Mouse (Mus musculus) forebrain, embryonic 16.5 days (tissue): ENCODE data around the gene Rnaset2b. TPM values are rescaled to one million over a fixed set of nuclear protein-coding genes. Genes with fewer than 3 reads are reported as not detected.
A peak's percentile ranks its signal among the peaks of the same experiment; 100 is the strongest.
"Not testable (repeated sequence)": the region's sequence is repeated elsewhere in the genome, so short reads cannot be mapped to it uniquely, and the experiment has no call there.

Source experiments
- ATAC-seq: fragments of 200-750 bp; cut with Nextera tagmentation; 2 replicates; pipeline ENCODE4 v1.8.0; 2017; ENCODE audit warnings: mild to moderate bottlenecking, moderate library complexity
- H3K27ac ChIP-seq: fragments of 300-500 bp; sonication (generic); 2 replicates; pipeline ENCODE4 v1.5.1; 2014; ENCODE audit warnings: low read length, control low read depth
- H3K27me3 ChIP-seq: fragments of 300-500 bp; sonication (generic); replicated peaks from 2 replicates; pipeline ENCODE4 v1.6.1; 2014; ENCODE audit warnings: low read length; ENCODE audit not compliant: control insufficient read depth, insufficient read depth
- H3K36me3 ChIP-seq: fragments of 300-500 bp; sonication (generic); 2 replicates; pipeline ENCODE4 v1.6.1; 2014; ENCODE audit not compliant: control insufficient read depth, insufficient read depth
- H3K4me1 ChIP-seq: fragments of 300-500 bp; sonication (generic); replicated peaks from 2 replicates; pipeline ENCODE4 v1.6.1; 2014; ENCODE audit warnings: low read length; ENCODE audit not compliant: control insufficient read depth, insufficient read depth
- H3K4me2 ChIP-seq: fragments of 300-500 bp; sonication (generic); 2 replicates; pipeline ENCODE4 v1.6.1; 2014; ENCODE audit warnings: mild to moderate bottlenecking, low read length, control low read depth
- H3K4me3 ChIP-seq: fragments of 300-500 bp; sonication (generic); replicated peaks from 2 replicates; pipeline ENCODE4 v1.5.1; 2014; ENCODE audit warnings: mild to moderate bottlenecking, low read length, control low read depth
- H3K9ac ChIP-seq: fragments of 300-500 bp; sonication (generic); replicated peaks from 2 replicates; pipeline ENCODE4 v1.6.1; 2014; ENCODE audit warnings: low read depth, low read length, control low read depth
- H3K9me3 ChIP-seq: fragments of 300-500 bp; sonication (generic); 2 replicates; pipeline ENCODE4 v1.6.1; 2016; ENCODE audit warnings: low read length; ENCODE audit not compliant: control insufficient read depth
- WGBS: fragments of 180-500 bp; shearing (Covaris S2); extraction: QIAGEN DNeasy Blood & Tissue Kit; methylation state at CpG from one replicate; pipeline ENCODE4 v1.1.7; 2014; 5-methylcytosine and 5-hydroxymethylcytosine counted together
- polyA plus RNA-seq: library from polyadenylated mRNA; unstranded; fragments of >200 nt; fragmentation: Nextera tagmentation; extraction: Ambion mirVana; gene quantifications from 2 replicates; pipeline ENCODE4 v1.2.1, GENCODE M21; 2015

The Rnaset2b gene
- polyA plus RNA-seq, 1 experiment from 2014 or later, result 87.9 TPM

- not testable (repeated sequence) for H3K4me1 ChIP-seq, H3K4me2 ChIP-seq, H3K4me3 ChIP-seq, H3K9me3 ChIP-seq, H3K36me3 ChIP-seq, H3K9ac ChIP-seq, H3K27ac ChIP-seq, H3K27me3 ChIP-seq, ATAC-seq
- 16% methylated on average over 3 of the region's 4 CpGs for WGBS
Measured at GRCm38 (mm10) chr17:7005646-7006045, 35.2 kb downstream of the Rnaset2b start.

DNA sequence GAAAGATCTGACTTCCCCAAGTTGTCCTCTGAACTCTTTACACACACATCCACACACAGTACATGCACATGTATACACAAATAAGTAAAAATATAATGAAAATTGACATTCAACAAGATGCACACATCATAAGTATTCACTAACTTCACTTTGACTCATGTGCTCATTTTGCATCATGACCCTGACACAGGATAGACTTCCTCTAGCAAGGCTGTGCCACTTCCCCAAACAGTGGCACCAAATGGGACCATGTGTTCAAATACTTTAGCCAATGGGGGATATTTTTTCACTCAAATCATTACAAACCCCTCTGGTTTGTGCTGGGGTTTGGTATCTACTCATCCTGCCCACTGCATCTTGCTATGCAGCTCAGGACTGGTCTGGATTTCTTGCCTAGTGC lies 38.5 kb downstream of the Rnaset2b start:
- H3K27ac ChIP-seq, H3K4me1 ChIP-seq, H3K9me3 ChIP-seq, H3K4me2 ChIP-seq, ATAC-seq, H3K36me3 ChIP-seq, H3K4me3 ChIP-seq, H3K9ac ChIP-seq, H3K27me3 ChIP-seq: not testable (repeated sequence)

DNA sequence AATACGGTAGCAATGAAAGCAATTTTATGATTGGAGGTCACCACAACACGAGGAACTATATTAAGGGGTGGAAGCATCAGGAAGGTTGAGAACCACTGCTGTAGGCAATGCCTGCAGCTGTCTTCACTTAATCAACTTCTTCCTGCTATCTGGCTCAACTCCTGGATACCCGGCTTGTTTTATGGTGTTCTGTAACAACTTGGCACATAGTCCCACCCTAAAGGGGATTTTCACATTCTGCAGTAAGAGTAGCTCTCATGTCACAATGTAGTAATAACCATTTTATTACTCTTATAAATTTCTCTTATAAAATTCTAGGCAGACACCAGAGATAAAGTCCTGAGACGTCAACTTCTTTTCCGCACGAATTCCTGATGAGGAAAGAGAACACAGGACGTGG lies 39.0 kb downstream of the Rnaset2b start:
- not testable (repeated sequence) for H3K27me3 ChIP-seq, H3K9me3 ChIP-seq, H3K4me3 ChIP-seq, H3K9ac ChIP-seq, ATAC-seq, H3K36me3 ChIP-seq, H3K27ac ChIP-seq, H3K4me1 ChIP-seq, H3K4me2 ChIP-seq
- WGBS, result no CpG with 5 or more reads among the region's 7 CpGs

DNA sequence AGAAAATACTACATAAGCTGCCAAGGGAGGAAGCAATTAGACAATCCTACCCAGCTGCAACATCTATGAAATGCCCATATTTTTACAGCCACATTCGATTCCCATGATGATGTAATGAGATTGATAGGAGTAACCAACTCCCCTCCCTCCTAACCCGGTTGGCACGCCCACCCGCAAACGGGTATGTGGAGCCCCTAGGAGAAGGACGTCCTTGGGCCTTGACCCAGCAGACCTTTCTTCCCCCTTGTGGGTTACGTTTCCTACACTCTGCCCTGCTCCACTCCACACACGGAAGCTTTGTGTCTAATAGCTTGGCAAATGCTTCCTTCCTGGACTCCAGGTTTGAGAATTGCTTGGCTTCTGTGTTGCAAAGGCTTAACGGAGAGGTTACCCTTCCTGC lies 39.5 kb downstream of the Rnaset2b start:
- H3K36me3 ChIP-seq, H3K4me1 ChIP-seq, H3K27me3 ChIP-seq, ATAC-seq, H3K9me3 ChIP-seq, H3K9ac ChIP-seq, H3K27ac ChIP-seq, H3K4me3 ChIP-seq, H3K4me2 ChIP-seq: not testable (repeated sequence)
- WGBS, result 74% methylated on average over 4 of the region's 9 CpGs

DNA sequence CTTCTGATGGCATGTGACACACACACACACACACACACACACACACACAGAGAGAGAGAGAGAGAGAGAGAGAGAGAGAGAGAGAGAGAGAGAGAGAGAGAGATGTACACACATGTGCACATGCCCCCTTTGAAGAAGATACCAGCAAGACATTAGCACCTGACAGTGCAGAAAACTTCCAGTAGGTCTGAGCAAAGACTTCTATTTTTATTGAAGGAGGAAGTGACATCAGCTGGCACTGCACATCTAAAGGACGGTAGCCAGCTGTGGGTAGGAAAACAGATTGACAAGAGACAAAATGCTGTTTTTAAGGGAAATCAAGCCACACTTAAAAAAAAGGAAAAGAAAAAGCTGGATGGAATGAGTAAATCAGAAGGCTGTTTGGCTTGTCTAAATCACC lies 43.8 kb downstream of the Rnaset2b start:
- no CpG with 5 or more reads among the region's 1 CpGs for WGBS
- H3K9ac ChIP-seq, H3K9me3 ChIP-seq, H3K4me2 ChIP-seq, H3K36me3 ChIP-seq, H3K4me3 ChIP-seq, ATAC-seq, H3K27me3 ChIP-seq, H3K27ac ChIP-seq, H3K4me1 ChIP-seq: not testable (repeated sequence)

DNA sequence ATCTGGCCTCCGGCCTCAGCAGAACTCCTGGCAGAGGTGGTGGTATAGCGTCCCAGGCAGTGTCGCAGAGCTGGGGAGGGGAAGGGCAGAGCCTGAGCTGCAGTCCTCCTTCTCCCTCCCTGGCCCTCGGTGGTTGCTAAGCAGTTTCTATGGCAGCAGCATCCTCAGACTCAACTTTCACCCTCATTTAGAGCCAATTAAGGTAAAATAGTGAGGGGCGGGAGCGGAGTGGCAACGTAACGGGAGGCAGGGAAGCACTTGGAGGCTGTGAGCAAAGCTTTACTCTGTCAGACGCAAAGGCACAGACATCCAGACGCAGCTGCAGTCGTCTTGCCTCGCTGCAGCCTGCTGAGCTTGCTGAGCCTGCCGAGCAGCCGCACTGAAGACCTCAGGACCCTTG lies 54.8 kb downstream of the Rnaset2b start, which contains the start of gene Gm1604a:
TSS of gene Gm1604a (plus strand) at position 312 of the 400 bp plus-strand sequence.
- H3K36me3 ChIP-seq, H3K4me2 ChIP-seq, H3K4me3 ChIP-seq, H3K27ac ChIP-seq, H3K9ac ChIP-seq, H3K27me3 ChIP-seq, H3K4me1 ChIP-seq, H3K9me3 ChIP-seq: not testable (repeated sequence)
- 5% methylated on average over 5 of the region's 14 CpGs for WGBS
- peak; percentile 89 for ATAC-seq

DNA sequence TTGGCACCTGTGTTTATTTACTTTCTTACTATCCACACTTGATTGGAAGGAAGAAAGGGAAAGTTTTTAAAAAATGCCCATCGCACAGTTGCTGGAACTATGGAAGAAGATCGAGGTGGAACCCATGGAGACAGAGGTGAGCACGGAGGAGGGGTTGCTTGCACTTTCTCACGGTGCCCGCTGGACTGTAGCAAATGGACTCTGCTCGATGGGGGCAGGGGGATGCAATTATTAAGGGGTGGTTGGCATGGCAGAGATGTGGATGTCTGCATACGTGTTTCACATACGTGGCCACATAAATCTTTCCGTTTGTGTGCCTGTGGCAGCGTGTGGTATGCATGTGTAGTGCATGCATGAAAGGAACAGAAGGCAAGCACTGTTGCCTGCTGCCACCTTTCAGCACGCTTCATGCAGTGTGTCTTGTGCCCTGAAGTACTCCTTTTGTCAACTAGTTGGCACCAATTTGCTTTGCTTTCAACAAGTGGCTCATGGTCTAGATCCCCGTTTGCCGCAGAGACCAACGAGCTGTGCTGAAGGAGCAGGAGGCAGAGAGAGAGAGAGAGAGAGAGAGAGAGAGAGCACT lies 55.4 kb downstream of the Rnaset2b start:
- H3K4me3 ChIP-seq, H3K27me3 ChIP-seq, H3K9ac ChIP-seq, H3K9me3 ChIP-seq, H3K27ac ChIP-seq, H3K36me3 ChIP-seq, H3K4me2 ChIP-seq, H3K4me1 ChIP-seq: not testable (repeated sequence)
- ATAC-seq, result peak; percentile 71
- WGBS, result 12% methylated on average over 3 of the region's 14 CpGs

GRCm38 (mm10) chr17:7030204-7030603 lies 59.8 kb downstream of the Rnaset2b start:
- H3K9ac ChIP-seq, H3K36me3 ChIP-seq, ATAC-seq, H3K4me2 ChIP-seq, H3K9me3 ChIP-seq, H3K27ac ChIP-seq, H3K4me1 ChIP-seq, H3K4me3 ChIP-seq, H3K27me3 ChIP-seq: not testable (repeated sequence)
- WGBS, result 60% methylated on average over 5 of the region's 7 CpGs

- not testable (repeated sequence) for H3K4me2 ChIP-seq, H3K4me1 ChIP-seq, H3K27ac ChIP-seq, ATAC-seq, H3K27me3 ChIP-seq, H3K9ac ChIP-seq, H3K4me3 ChIP-seq, H3K36me3 ChIP-seq, H3K9me3 ChIP-seq
- 83% methylated on average over 3 of the region's 6 CpGs for WGBS
Measured at GRCm38 (mm10) chr17:7030622-7031174, 60.3 kb downstream of the Rnaset2b start.
